Mouse (Mus musculus) central nervous system, embryonic 11.5 days (tissue): ENCODE results near the gene Rgs5. TPM values are rescaled to one million over a fixed set of nuclear protein-coding genes. Genes with fewer than 3 reads are reported as not detected.

Experiments
- polyA plus RNA-seq: library from polyadenylated mRNA; depleted of rRNA; stranded (reverse); fragments of >200 nt; gene quantifications from 2 replicates; pipeline ENCODE4 v1.2.3, GENCODE M21; 2012; rRNA removed

Rgs5 gene
- polyA plus RNA-seq: 4.7 and 11.5 TPM in 2 replicates

GRCm38 (mm10) chr1:169655256-169655655 is at the start of gene Rgs5:
TSS of gene Rgs5 (plus strand) at chr1:169655501.

Other genes starting within 250 kb of the Rgs5 start
- gene Nuf2, start 124.0 kb upstream of the Rgs5 start, polyA plus RNA-seq: 62.4 and 72.2 TPM in 2 replicates
- 8.4 and 11.8 TPM in 2 replicates for gene Rgs4, start 92.1 kb downstream of the Rgs5 start, polyA plus RNA-seq